Mouse (Mus musculus) macrophage (primary cell): Measurements from ENCODE around the gene Slc35d1. TPM values are rescaled to one million over a fixed set of nuclear protein-coding genes. Genes with fewer than 3 reads are reported as not detected.
A peak's percentile ranks its signal among the peaks of the same experiment; 100 is the strongest.
"Not testable (repeated sequence)": the region's sequence is repeated elsewhere in the genome, so short reads cannot be mapped to it uniquely, and the experiment has no call there.

Experiments used
- H3K27ac ChIP-seq: fragments of 350-480 bp; formaldehyde crosslinking; 2 replicates; pipeline ENCODE4 v1.9.0; 2021
- H3K36me3 ChIP-seq: fragments of 350-480 bp; formaldehyde crosslinking; 2 replicates; pipeline ENCODE4 v1.9.0; 2021; ENCODE audit errors: inconsistent target
- H3K4me3 ChIP-seq: fragments of 350-480 bp; formaldehyde crosslinking; 2 replicates; pipeline ENCODE4 v1.9.0; 2021; ENCODE audit errors: inconsistent target
- H3K79me2 ChIP-seq: fragments of 350-480 bp; formaldehyde crosslinking; 2 replicates; pipeline ENCODE4 v1.9.0; 2021; ENCODE audit errors: inconsistent target
- WGBS: methylation state at CpG from one replicate; pipeline ENCODE4 v1.1.7; 2026; ENCODE audit warnings: inconsistent platforms; ENCODE audit not compliant: missing documents; 5-methylcytosine and 5-hydroxymethylcytosine counted together
- polyA plus RNA-seq: library from polyadenylated mRNA; stranded (reverse); fragments of 250-400 nt; gene quantifications from 3 replicates; pipeline ENCODE4 v1.2.4, GENCODE M21; 2018; ENCODE audit warnings: inconsistent platforms

Slc35d1 gene
- polyA plus RNA-seq, 1 experiment from 2014 or later: 5.8 TPM

GRCm38 (mm10) chr4:103171256-103171655 is 43.7 kb downstream of the Slc35d1 start:
- Histone ChIP-seq H3K27ac (no peak overlapping the region), H3K36me3 (no peaks in the 10 kb centered on the region), H3K4me3 (no peak overlapping the region), H3K79me2 (no peaks in the 10 kb centered on the region)
- 100% methylated on average over 3 of the region's 3 CpGs for WGBS

- 91% methylated on average over 1 of the region's 1 CpGs for WGBS
- H3K4me3 ChIP-seq, H3K79me2 ChIP-seq, H3K27ac ChIP-seq: not testable (repeated sequence)
- peaks cover 25% of the 10 kb centered on the region for H3K36me3 ChIP-seq
These were observed 48.8 kb downstream of the Slc35d1 start for GRCm38 (mm10) chr4:103166198-103166597.

GRCm38 (mm10) chr4:103158781-103159180 is 56.2 kb downstream of the Slc35d1 start:
- H3K36me3 ChIP-seq: peaks cover 59% of the 10 kb centered on the region
- H3K79me2 ChIP-seq: no peaks in the 10 kb centered on the region
- no peak overlapping the region for H3K4me3 ChIP-seq
- no peak overlapping the region for H3K27ac ChIP-seq
- WGBS: 98% methylated on average over 4 of the region's 4 CpGs

- no peak overlapping the region for H3K27ac ChIP-seq
- WGBS: 94% methylated on average over 5 of the region's 5 CpGs
- H3K79me2 ChIP-seq: peaks cover 10% of the 10 kb centered on the region; the same call in 1 of the 2 replicates
- H3K4me3 ChIP-seq: no peak overlapping the region
- peaks cover 71% of the 10 kb centered on the region for H3K36me3 ChIP-seq
These were observed 63.0 kb downstream of the Slc35d1 start for GRCm38 (mm10) chr4:103151946-103152345.

GRCm38 (mm10) chr4:103146339-103146738 is 68.6 kb downstream of the Slc35d1 start:
- 61% methylated on average over 5 of the region's 5 CpGs for WGBS
- H3K79me2 ChIP-seq: no peaks in the 10 kb centered on the region; the same call in 1 of the 2 replicates
- peaks cover 84% of the 10 kb centered on the region for H3K36me3 ChIP-seq
- no peak overlapping the region for H3K27ac ChIP-seq
- H3K4me3 ChIP-seq: no peak overlapping the region

GRCm38 (mm10) chr4:103136946-103137345 is 78.0 kb downstream of the Slc35d1 start:
- 46% methylated on average over 1 of the region's 1 CpGs for WGBS
- Histone ChIP-seq H3K27ac (no peak overlapping the region), H3K36me3 (peaks cover 65% of the 10 kb centered on the region), H3K4me3 (no peak overlapping the region), H3K79me2 (peaks cover 65% of the 10 kb centered on the region)

- Histone ChIP-seq H3K27ac (no peak overlapping the region), H3K79me2 (peaks cover 100% of the 10 kb centered on the region), H3K4me3 (no peak overlapping the region), H3K36me3 (peaks cover 14% of the 10 kb centered on the region; the same call in 1 of the 2 replicates)
- WGBS: 98% methylated on average over 4 of the region's 4 CpGs
These were observed 88.4 kb downstream of the Slc35d1 start for GRCm38 (mm10) chr4:103126533-103126932.

GRCm38 (mm10) chr4:103123606-103124005 is 91.4 kb downstream of the Slc35d1 start:
- Histone ChIP-seq H3K79me2 (peaks cover 89% of the 10 kb centered on the region), H3K4me3 (no peak overlapping the region)

GRCm38 (mm10) chr4:103123086-103123485 is 91.9 kb downstream of the Slc35d1 start:
- H3K79me2 ChIP-seq: peaks cover 84% of the 10 kb centered on the region
- H3K36me3 ChIP-seq: no peaks in the 10 kb centered on the region
- H3K4me3 ChIP-seq: peak overlapping the region; percentile 30
- H3K27ac ChIP-seq: no peak overlapping the region; the same call in 1 of the 2 replicates
- 3% methylated on average over 2 of the region's 2 CpGs for WGBS

More at GRCm38 (mm10) chr4:103123606-103124005, 91.4 kb downstream of the Slc35d1 start:
- H3K36me3 ChIP-seq: no peaks in the 10 kb centered on the region
- no peak overlapping the region for H3K27ac ChIP-seq

GRCm38 (mm10) chr4:103120874-103121389 is 94.0 kb downstream of the Slc35d1 start:
- 0 out of 2 replicates have a peak, but pooled peaks cover 4% of the 10 kb centered on the region for H3K36me3 ChIP-seq
- WGBS: 41% methylated on average over 9 of the region's 9 CpGs
- H3K27ac ChIP-seq: peak overlapping the region; percentile 73
- peak overlapping the region; percentile 78 for H3K4me3 ChIP-seq
- H3K79me2 ChIP-seq: peaks cover 83% of the 10 kb centered on the region

Other genes starting within 250 kb of the Slc35d1 start
- not detected in 3 replicates for gene Tctex1d1, start 236.6 kb downstream of the Slc35d1 start, polyA plus RNA-seq
- gene Insl5, start 188.3 kb downstream of the Slc35d1 start, polyA plus RNA-seq: not detected in 3 replicates
- gene Mier1, start 100.8 kb downstream of the Slc35d1 start, polyA plus RNA-seq: 21.6 to 42.7 TPM (median 27.8 TPM) in 3 replicates
- 0.31 to 0.56 TPM (median 0.40 TPM) in 3 replicates for gene Wdr78, start 100.6 kb downstream of the Slc35d1 start, polyA plus RNA-seq
- gene 4921539E11Rik, start 75.7 kb upstream of the Slc35d1 start, polyA plus RNA-seq: not detected in 3 replicates
- gene Oma1, start 98.6 kb upstream of the Slc35d1 start, polyA plus RNA-seq: 17.3 to 19.0 TPM (median 18.0 TPM) in 3 replicates